Mouse (Mus musculus) adrenal gland, postnatal 4 days (tissue): ENCODE data around the gene B3gnt9. TPM values are rescaled to one million over a fixed set of nuclear protein-coding genes. Genes with fewer than 3 reads are reported as not detected.
"Not testable (repeated sequence)": the region's sequence is repeated elsewhere in the genome, so short reads cannot be mapped to it uniquely, and the experiment has no call there.

Source experiments
- DNase-seq, 2 experiments: peaks; one replicate each; pipeline ENCODE4 v3.0.0; 2021 to 2022; ENCODE audit warnings: low spot score in 2 of 2, mixed read lengths in 2 of 2
- long read RNA-seq, 2 experiments: library from polyadenylated mRNA; stranded (forward); transcript quantifications; one replicate each; pipeline ENCODE4 v2.0.0; 2021
- total RNA-seq, 2 experiments: library from RNA; stranded (reverse); gene quantifications; 2 replicates each; pipeline ENCODE4 v1.2.3; 2021

The B3gnt9 gene
- 10 to 100 TPM; 10.4 to 11.3 TPM for total RNA-seq
- long read RNA-seq, experiment 1, transcript B3gnt9-202 (1 exons, 2,516 nt) = major isoform, 9 of 14 reads
- long read RNA-seq, experiment 1, transcript B3gnt9-201 (2 exons, 2,325 nt) = minor isoform, 5 of 14 reads
- long read RNA-seq, experiment 1, partial matches to known transcripts = 0 of 14 reads
- long read RNA-seq, experiment 1, other reads (novel, unspliced or antisense) = 0 of 14 reads
- long read RNA-seq, experiment 2, transcript B3gnt9-201 (2 exons, 2,325 nt) = minor isoform, 7 of 24 reads
- long read RNA-seq, experiment 2, transcript B3gnt9-202 (1 exons, 2,516 nt) = major isoform, 17 of 24 reads
- long read RNA-seq, experiment 2, partial matches to known transcripts = 0 of 24 reads
- long read RNA-seq, experiment 2, other reads (novel, unspliced or antisense) = 0 of 24 reads

DNA sequence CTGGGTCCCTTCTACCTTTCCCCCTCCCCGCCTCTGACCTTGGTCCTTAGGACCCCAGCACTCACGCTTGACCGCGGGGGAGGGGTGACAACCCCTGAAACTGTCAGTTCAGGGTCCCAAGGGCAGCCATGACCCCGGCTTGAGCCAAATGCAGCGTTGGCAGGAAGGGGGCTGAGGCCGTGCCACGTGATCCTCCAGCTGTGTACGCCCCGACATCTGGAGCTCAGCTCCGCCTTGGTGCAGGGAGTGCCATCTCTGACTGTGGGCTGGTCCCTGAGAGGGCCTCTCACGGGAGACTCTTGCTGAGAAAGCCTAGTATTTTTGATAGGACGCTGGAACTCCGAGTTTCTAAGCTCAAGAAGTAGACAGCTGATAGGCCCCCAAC, at the start of gene B3gnt9:
TSS of gene B3gnt9 (minus strand) at position 188 of the 385 bp plus-strand sequence.
- DNase-seq = no peak

DNA sequence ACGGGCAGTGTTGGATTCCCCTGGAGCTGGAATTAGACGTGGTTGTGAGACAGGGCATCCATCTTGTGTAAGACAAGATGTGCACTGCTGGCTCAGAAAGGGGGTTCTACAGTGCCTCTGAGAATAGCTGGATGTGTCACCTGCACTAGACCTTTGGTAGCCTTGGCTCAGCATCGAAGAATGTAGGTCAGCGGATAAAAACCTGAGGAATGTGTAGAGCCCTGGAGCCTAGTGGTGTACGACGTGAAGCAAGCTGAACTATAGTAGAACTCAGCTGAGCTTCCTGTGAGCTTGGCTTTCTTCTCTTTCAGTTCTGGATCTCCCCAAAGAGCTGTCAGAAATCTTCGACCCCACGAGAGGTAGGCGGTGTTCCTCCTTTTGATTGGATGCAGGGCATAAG, 48.9 kb upstream of the B3gnt9 start:
- DNase-seq = no peak

DNA sequence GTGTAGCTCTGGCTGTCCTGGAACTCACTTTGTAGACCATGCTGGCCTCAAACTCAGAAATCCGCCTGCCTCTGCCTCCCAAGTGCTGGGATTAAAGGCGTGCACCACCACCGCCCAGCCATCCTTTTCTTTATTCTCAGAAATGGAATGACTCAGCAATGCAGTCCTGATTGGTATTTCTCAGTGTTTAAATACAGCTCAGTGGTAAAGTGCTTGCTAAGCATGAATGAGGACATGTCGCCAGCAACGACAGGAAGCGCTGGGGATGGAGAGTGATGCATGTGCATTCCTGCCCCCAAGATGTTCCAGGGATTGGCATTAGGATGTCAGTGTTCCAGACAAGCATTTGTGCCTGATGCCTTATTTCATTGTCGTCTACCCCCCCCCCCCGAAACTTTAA, 48.4 kb upstream of the B3gnt9 start:
- no peak for DNase-seq

DNA sequence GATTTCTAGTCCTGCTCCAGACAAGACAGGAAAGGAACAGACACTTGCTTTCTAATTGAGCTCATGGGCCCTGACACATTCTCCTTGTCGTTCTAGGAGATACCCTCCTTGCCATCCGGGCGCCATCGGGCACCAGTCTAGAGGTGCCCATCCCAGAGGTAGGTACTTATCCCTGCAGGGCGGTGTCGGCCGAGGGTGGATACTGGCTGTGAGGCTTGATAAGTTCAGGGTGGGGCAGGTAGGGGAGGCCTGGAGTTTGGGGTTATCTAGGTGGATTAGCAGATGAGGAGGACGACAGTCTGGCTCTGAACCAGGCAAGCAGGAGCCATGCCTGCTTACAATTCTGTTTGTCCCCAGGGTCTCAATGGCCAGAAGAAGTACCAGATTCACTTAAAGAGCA, 45.0 kb upstream of the B3gnt9 start:
- DNase-seq = no peak

DNA sequence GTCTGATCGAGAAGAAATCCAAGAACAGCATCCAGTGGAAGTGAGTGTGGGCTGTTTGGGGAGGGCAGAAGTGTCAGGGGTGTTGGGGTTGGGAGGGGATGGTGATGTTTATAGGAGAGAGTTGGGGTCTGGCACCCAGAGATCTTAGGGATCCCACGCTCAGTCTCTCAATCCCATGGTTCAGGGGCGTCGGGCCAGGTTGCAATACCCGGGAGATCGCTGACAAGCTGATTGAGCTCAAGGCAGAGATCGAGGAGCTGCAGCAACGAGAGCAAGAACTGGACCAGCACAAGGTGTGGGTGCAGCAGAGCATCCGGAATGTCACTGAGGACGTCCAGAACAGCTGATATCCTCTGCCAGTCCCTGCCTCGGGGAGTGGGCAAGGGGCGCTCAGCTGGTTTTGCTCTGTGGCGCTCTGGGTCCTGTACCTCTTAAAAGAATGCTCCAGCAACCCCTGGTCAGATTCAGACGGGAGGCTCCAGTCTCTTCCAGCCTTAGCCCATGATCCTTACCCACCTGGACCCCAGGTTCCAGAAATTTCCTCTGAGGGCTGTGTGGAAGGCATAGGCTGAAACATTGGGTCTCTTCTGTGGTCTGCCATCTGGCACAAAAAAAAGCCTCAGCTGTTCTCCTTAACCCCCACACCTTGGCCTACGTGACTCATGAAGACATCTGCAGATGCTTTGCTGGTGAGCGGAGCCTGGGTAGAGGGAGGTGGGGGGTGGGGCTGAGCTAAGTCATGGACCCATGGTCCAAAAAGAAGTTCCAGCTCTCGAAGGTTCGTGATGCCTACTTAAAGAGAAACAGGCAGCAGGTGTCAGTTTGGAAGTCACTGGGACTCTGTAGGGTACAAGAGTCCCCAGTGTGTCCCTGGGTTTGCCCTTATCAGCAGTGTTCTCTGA, 43.6 kb upstream of the B3gnt9 start:
- no peak for DNase-seq

DNA sequence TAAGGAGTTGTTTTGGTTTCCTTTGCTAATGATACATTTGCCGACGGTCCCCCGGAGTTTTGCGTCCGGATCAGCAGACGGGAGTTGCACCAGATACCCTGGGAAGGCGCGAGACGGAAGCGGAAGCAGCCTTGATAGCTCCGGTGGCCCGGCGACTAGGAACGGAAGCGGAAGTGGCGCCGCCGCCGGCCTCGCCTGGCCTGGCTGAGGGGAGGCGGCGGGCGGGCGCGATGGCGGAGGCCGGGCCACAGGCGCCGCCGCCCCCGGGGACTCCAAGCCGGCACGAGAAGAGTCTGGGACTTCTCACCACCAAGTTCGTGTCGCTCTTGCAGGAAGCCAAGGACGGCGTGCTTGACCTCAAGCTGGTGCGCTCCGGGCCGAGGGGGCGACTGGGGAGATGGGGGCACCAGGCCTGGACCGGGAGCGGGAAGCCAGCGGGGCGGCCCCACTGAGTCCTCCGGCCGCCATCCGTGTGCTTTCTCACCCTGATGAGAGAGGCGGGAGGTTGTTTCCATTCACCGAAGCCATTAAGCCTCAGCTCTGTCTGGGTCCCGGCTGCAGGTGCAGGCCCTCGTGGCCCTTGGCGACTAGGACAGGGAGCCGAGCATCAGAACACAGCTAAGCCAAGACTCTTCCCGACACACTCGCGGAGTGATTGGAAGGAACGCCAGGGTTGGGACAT, 42.7 kb upstream of the B3gnt9 start, which contains the start of gene E2f4:
TSS of gene E2f4 (plus strand) at position 153 of the 682 bp plus-strand sequence.
- peak; percentile 85 to 88 for DNase-seq

GRCm38 (mm10) chr8:105295895-105296573, 41.1 kb upstream of the B3gnt9 start, which contains the start of gene Exoc3l:
Gene Exoc3l, minus strand, starts transcription at chr8:105296101.
- DNase-seq = no peak

- DNase-seq = no peak
Measured at GRCm38 (mm10) chr8:105295256-105295655, 40.3 kb upstream of the B3gnt9 start.

- DNase-seq = no peak
Measured at GRCm38 (mm10) chr8:105294776-105295175, 39.8 kb upstream of the B3gnt9 start.

DNA sequence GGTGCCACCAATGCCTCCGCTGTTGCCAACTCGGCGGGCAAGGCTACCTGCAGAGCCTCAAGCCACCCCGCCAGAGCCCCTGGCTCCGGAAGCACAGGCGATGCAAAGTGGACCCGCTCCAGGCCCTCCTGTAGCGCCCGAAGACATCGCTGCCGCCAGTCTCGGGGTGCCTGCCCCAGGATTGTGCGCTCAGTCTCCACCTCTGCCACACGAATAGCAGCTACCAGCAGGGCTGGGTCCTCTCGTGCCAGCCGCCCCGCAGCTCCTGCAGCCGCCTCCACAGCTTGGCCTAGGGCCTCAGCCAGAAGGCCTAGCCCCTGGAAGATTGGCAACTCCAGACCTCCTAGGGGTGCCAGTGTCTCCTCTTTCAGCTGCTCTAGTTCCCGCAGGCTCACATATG, 38.5 kb upstream of the B3gnt9 start:
- no peak for DNase-seq

- no peak for DNase-seq
Measured at GRCm38 (mm10) chr8:105292471-105292870, 37.5 kb upstream of the B3gnt9 start.

- DNase-seq = not testable (repeated sequence)
Measured at GRCm38 (mm10) chr8:105291802-105292201, 36.8 kb upstream of the B3gnt9 start.

DNA sequence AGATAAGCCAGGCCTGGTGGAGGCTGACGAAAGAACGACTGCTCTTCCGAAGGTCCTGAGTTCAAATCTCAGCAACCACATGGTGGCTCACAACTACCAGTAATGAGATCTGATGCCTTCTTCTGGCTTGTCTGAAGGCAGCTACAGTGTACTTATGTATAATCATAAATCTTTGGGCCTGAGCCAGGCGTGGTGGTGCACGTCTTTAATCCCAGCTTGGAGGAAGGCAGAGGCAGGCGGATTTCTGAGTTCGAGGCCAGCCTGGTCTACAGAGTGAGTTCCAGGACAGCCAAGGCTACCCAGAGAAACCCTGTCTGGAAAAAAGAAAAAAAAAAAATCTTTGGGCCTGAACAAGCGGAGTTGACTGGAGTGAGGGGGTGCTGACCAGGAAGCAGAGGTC, 36.4 kb upstream of the B3gnt9 start:
- DNase-seq = not testable (repeated sequence)

GRCm38 (mm10) chr8:105290554-105291314, 35.8 kb upstream of the B3gnt9 start:
- peak; percentile 64 to 87 for DNase-seq

GRCm38 (mm10) chr8:105289805-105290460, 35.0 kb upstream of the B3gnt9 start, which contains the start of gene 4931428F04Rik:
Gene 4931428F04Rik, minus strand, starts transcription at chr8:105289864.
- no peak for DNase-seq

DNA sequence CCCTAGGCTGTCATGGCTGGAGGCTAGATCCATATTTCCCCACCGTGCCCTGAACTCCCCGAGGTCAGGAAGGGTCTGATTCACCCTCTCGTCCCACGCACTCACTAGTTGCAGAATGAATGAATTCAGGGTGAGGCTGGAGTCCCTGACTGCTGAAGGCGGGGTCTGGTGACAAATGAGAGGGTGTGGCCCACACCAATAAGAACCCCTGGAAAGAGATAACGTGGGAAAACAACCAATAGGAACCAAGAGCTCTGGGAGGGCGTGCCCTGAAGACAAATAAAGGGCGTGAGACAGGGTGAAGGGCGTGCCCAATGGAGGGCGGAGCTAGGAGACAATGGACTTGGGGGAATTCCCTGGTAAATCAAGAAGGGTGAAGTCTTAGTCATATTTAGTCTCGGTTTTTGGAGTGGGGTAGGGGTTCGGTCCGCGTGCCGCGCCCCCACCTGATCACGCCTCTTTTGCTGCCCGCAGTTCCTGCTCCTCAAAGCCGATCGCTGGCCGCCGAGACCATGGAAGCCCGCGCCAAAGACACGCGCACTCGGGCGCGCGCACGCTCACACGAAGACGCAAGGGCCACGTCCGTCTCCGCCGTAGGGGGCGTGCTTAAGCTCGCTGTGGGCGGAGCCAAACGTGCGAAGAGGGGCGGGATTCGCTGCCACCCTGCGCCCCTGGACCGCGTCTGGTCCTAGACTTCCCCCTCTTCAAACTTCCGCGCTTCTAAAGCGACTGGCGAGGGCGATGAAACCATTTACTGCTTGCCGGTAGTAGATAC, 34.2 kb upstream of the B3gnt9 start:
- peak; percentile 78 to 85 for DNase-seq

DNA sequence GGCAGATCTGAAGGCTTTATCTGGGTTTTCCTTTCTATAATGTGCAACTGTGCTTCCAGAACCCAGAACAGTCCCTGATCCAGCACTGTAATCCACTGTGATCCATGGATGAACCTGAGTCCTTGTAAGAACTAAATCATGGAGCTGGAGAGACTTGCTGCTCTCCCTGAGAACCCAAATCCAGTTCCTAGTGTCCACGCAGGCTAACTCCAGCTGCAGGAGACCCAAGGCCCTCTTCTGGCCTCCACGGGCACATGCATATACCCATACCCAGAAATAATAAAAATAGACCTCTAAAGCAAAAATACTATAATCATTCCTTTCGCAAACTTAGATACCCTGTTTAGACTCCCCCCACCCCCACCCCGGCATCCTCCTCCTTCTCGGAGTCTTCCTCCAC, 33.3 kb upstream of the B3gnt9 start:
- DNase-seq = no peak

DNA sequence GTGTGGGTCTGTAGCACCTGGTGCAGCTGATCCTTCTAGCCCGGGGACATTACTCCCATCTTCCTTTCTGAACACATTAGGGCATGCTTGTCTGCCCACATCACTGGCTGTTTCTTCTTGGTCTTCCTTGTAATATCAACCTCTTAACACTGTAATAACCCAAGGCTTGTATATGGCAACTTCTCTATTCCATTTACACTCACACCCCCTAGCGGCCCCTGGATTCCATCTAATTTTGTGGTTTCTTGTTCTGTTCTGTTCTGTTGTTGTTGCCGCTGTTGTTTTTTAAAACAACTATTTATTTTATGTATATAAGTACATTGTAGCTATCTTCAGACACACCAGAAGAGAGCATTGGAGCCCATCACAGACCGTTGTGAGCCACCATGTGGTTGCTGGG, 32.0 kb upstream of the B3gnt9 start:
- no peak for DNase-seq

DNA sequence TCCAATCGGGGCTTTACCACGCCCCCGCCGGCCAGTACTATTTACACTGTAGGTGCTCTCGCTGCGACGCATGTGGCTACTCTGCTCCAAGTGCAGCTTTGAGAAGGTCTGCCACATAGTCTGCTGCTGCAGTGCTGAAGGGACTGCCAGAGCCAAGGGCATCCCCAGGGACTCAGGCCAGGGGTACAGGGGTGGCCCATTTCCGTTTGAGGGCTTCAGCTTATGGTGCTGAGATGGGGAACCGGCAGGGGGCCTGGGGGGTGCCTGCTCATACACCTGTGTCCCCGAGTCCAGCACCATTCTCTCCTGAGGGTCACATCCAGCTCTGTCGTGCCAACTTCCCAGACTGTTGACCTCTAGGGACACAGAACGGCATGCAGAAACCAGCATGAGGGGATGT, 30.6 kb upstream of the B3gnt9 start:
- no peak for DNase-seq
